Mouse (Mus musculus): ENCODE data around the gene Rrnad1. TPM values are rescaled to one million over a fixed set of nuclear protein-coding genes. Genes with fewer than 3 reads are reported as not detected.

Gene Rrnad1
- polyA plus RNA-seq, 1 experiment from 2014 or later, result 17.9 TPM

DNA sequence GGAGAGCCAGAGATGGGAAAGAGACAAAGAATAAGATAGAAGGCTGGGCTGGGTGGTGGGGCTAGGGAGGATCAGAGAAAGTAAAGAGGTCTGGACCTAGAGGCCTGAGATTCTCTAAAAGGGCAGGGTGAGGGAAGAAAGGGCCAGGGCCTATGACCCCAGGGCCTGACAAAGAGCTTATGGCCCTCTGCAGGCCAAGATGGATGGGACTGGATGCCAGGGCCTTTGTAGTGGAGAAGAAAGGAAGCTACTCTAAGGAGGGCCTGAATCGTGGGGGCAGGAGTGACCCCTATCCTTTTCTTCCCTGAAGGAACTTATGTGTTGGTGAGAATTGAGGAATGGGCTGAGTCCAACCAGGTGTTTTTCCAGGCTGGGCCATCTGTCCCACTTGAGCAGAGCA, 27.5 kb upstream of the Rrnad1 start:
- Histone ChIP-seq H3K27me3 (ENCODE audit: control insufficient read depth, insufficient read depth, low read length) (no peaks in the 10 kb centered on the region), H3K9ac (ENCODE audit: low read depth, low read length) (no peak overlapping the region), H3K4me1 (replicated peaks; ENCODE audit: control insufficient read depth, insufficient read depth, low read length) (peaks cover 17% of the 10 kb centered on the region), H3K9me3 (ENCODE audit: control insufficient read depth, low read length) (no peaks in the 10 kb centered on the region), H3K4me3 (ENCODE audit: low read depth, low read length) (no peak overlapping the region), H3K27ac (ENCODE audit: low read depth, low read length) (peak overlapping the region; percentile 43; the same call in 1 of the 2 replicates), H3K36me3 (ENCODE audit: control insufficient read depth, insufficient read depth, low read length) (no peaks in the 10 kb centered on the region), H3K4me2 (replicated peaks; ENCODE audit: low read depth, low read length) (no peak overlapping the region)
- ATAC-seq (ENCODE audit: low FRiP score) (no peak), DNase-seq (ENCODE audit: low spot score) (no peak)
- WGBS, result 0% methylated on average over 1 of the region's 1 CpGs

DNA sequence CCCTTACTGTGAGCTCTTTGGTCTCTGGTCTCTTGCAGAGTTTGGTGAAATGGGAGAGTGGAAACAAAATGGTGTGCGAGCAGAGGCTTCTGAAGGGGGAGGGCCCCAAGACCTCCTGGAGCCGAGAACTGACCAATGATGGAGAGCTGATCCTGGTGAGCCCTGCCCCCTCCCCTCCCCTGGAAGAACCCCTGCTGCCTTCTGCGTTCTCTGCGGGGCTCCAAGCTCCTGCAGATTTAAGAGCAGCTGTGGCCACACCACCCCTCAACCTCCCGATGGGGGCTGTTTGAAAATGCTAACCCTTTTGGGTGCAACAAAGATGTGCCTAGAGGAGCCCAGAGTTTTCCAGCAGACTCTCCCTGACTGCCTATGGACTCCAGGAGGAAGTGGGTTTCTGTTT, 21.9 kb upstream of the Rrnad1 start:
- DNase-seq (ENCODE audit: low spot score) (peak; percentile 60), ATAC-seq (ENCODE audit: low FRiP score) (peak; percentile 21; the same call in 1 of the 2 replicates)
- no peaks in the 10 kb centered on the region for H3K27me3 ChIP-seq (ENCODE audit: control insufficient read depth, insufficient read depth, low read length)
- H3K4me1 ChIP-seq (replicated peaks; ENCODE audit: control insufficient read depth, insufficient read depth, low read length), result peaks cover 18% of the 10 kb centered on the region; the same call in 1 of the 2 replicates
- 5% methylated on average over 5 of the region's 5 CpGs for WGBS
- peak overlapping the region; percentile 86 for H3K4me2 ChIP-seq (replicated peaks; ENCODE audit: low read depth, low read length)
- no peaks in the 10 kb centered on the region for H3K9me3 ChIP-seq (ENCODE audit: control insufficient read depth, low read length)
- peak overlapping the region; percentile 75 for H3K27ac ChIP-seq (ENCODE audit: low read depth, low read length)
- H3K36me3 ChIP-seq (ENCODE audit: control insufficient read depth, insufficient read depth, low read length), result no peaks in the 10 kb centered on the region
- H3K9ac ChIP-seq (ENCODE audit: low read depth, low read length), result peak overlapping the region; percentile 28
- peak overlapping the region; percentile 23 for H3K4me3 ChIP-seq (ENCODE audit: low read depth, low read length)

GRCm38 (mm10) chr3:87951946-87952345, 21.4 kb upstream of the Rrnad1 start:
- Histone ChIP-seq H3K4me2 (replicated peaks; ENCODE audit: low read depth, low read length) (peak overlapping the region; percentile 86), H3K4me3 (ENCODE audit: low read depth, low read length) (peak overlapping the region; percentile 23), H3K9me3 (ENCODE audit: control insufficient read depth, low read length) (no peaks in the 10 kb centered on the region), H3K4me1 (replicated peaks; ENCODE audit: control insufficient read depth, insufficient read depth, low read length) (peaks cover 23% of the 10 kb centered on the region), H3K27me3 (ENCODE audit: control insufficient read depth, insufficient read depth, low read length) (no peaks in the 10 kb centered on the region), H3K36me3 (ENCODE audit: control insufficient read depth, insufficient read depth, low read length) (no peaks in the 10 kb centered on the region), H3K9ac (ENCODE audit: low read depth, low read length) (peak overlapping the region; percentile 25; the same call in 1 of the 2 replicates), H3K27ac (ENCODE audit: low read depth, low read length) (peak overlapping the region; percentile 75)
- 5% methylated on average over 12 of the region's 12 CpGs for WGBS
- DNase-seq (ENCODE audit: low spot score) (no peak), ATAC-seq (ENCODE audit: low FRiP score) (no peak)

- no peak for ATAC-seq (ENCODE audit: low FRiP score)
- Histone ChIP-seq H3K4me1 (replicated peaks; ENCODE audit: control insufficient read depth, insufficient read depth, low read length) (peaks cover 41% of the 10 kb centered on the region), H3K4me2 (replicated peaks; ENCODE audit: low read depth, low read length) (peak overlapping the region; percentile 86), H3K27me3 (ENCODE audit: control insufficient read depth, insufficient read depth, low read length) (no peaks in the 10 kb centered on the region), H3K27ac (ENCODE audit: low read depth, low read length) (peak overlapping the region; percentile 91), H3K36me3 (ENCODE audit: control insufficient read depth, insufficient read depth, low read length) (no peaks in the 10 kb centered on the region), H3K9me3 (ENCODE audit: control insufficient read depth, low read length) (no peaks in the 10 kb centered on the region), H3K4me3 (ENCODE audit: low read depth, low read length) (peak overlapping the region; percentile 57), H3K9ac (ENCODE audit: low read depth, low read length) (peak overlapping the region; percentile 73)
- DNase-seq (ENCODE audit: low spot score), result peak; percentile 64
- WGBS, result under 1% methylated on average over 13 of the region's 13 CpGs
Measured at GRCm38 (mm10) chr3:87949955-87950515, 19.5 kb upstream of the Rrnad1 start.

- Histone ChIP-seq H3K36me3 (ENCODE audit: control insufficient read depth, insufficient read depth, low read length) (no peaks in the 10 kb centered on the region), H3K4me2 (replicated peaks; ENCODE audit: low read depth, low read length) (peak overlapping the region; percentile 86), H3K9me3 (ENCODE audit: control insufficient read depth, low read length) (no peaks in the 10 kb centered on the region), H3K4me3 (ENCODE audit: low read depth, low read length) (peak overlapping the region; percentile 57), H3K27me3 (ENCODE audit: control insufficient read depth, insufficient read depth, low read length) (no peaks in the 10 kb centered on the region), H3K27ac (ENCODE audit: low read depth, low read length) (peak overlapping the region; percentile 91), H3K4me1 (replicated peaks; ENCODE audit: control insufficient read depth, insufficient read depth, low read length) (peaks cover 44% of the 10 kb centered on the region), H3K9ac (ENCODE audit: low read depth, low read length) (peak overlapping the region; percentile 73)
- peak; percentile 62 for DNase-seq (ENCODE audit: low spot score)
- no peak for ATAC-seq (ENCODE audit: low FRiP score)
- 1% methylated on average over 16 of the region's 16 CpGs for WGBS
Measured at GRCm38 (mm10) chr3:87949266-87949954, 18.9 kb upstream of the Rrnad1 start.

DNA sequence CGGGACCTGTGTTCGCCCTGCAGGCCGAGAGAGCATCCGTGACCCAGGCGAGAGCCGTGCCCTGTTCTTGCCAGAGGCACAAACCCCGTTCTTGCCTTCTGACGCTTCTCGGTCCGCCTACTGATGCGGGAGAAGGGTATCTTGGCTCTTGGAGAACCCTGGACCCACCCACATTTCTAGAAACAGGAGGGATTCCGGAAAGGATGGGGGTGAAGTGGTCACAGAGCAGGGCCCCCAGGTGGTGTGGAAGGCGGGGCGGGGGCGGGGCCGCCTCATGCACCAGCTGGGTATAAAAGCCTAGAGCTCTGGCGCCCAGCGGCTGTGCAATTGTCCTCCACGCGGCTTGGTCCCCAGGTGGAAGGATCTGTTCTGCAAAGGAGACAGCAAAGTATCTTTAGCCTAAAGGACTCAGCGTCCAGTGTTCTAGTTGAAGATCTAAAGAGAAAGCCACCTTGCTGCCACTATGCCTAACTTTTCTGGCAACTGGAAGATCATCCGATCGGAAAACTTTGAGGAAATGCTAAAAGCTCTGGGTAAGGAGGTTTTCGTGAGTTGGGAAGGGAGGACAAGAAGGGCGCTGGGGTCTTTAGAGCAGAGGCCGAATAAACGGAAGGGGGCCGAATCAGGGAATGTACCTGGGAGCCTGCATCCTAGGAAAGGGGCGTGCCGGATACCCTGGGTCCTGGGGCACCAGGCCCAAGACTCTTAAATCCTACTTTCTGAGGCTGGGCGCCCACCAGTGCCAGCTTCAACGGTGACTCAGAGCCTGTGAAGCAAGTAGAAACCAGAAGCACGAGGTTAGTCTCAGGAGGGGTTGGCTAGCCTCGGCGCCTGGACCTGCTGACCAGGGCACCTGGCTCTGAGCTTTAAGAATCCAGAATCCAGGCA, 18.1 kb upstream of the Rrnad1 start, which contains the start of gene Crabp2:
Gene Crabp2 (plus strand): TSS at position 289 of the 888 bp plus-strand sequence.
- H3K27me3 ChIP-seq (ENCODE audit: control insufficient read depth, insufficient read depth, low read length), result no peaks in the 10 kb centered on the region
- peak; percentile 83 for DNase-seq (ENCODE audit: low spot score)
- no peaks in the 10 kb centered on the region for H3K36me3 ChIP-seq (ENCODE audit: control insufficient read depth, insufficient read depth, low read length)
- no peaks in the 10 kb centered on the region for H3K9me3 ChIP-seq (ENCODE audit: control insufficient read depth, low read length)
- peak within 1 kb of the TSS; percentile 86 for H3K4me2 ChIP-seq (replicated peaks; ENCODE audit: low read depth, low read length)
- H3K9ac ChIP-seq (ENCODE audit: low read depth, low read length), result peak within 1 kb of the TSS; percentile 73
- H3K4me3 ChIP-seq (ENCODE audit: low read depth, low read length), result peak within 1 kb of the TSS; percentile 57
- ATAC-seq (ENCODE audit: low FRiP score), result peak; percentile 13
- H3K4me1 ChIP-seq (replicated peaks; ENCODE audit: control insufficient read depth, insufficient read depth, low read length), result peaks cover 44% of the 10 kb centered on the region
- H3K27ac ChIP-seq (ENCODE audit: low read depth, low read length), result peak within 1 kb of the TSS; percentile 91
- under 1% methylated on average over 33 of the region's 35 CpGs for WGBS

DNA sequence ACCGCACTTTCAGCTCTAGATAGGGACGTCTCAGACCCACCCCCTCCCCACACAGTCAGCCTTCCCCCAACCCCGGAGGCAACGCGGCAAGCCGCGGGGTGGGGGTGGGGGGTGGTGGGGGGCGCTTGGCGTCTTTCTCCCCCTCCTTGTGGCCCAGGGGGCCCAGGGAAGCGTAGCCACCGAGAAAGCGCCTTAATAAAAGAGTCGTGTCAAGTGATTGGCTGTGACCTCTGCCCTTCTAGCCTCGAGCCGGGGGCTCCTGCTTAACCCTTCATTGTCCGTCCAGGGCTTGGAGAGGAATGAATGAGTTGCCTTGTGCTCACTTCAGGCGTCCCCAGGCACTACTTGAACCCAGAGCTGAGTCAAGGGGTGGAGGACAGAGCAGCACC, 17.3 kb upstream of the Rrnad1 start:
- DNase-seq (ENCODE audit: low spot score) (peak; percentile 84), ATAC-seq (ENCODE audit: low FRiP score) (peak; percentile 51)
- Histone ChIP-seq H3K36me3 (ENCODE audit: control insufficient read depth, insufficient read depth, low read length) (no peaks in the 10 kb centered on the region), H3K4me1 (replicated peaks; ENCODE audit: control insufficient read depth, insufficient read depth, low read length) (peaks cover 40% of the 10 kb centered on the region), H3K4me3 (ENCODE audit: low read depth, low read length) (peak overlapping the region; percentile 57), H3K4me2 (replicated peaks; ENCODE audit: low read depth, low read length) (peak overlapping the region; percentile 86), H3K27me3 (ENCODE audit: control insufficient read depth, insufficient read depth, low read length) (no peaks in the 10 kb centered on the region), H3K9me3 (ENCODE audit: control insufficient read depth, low read length) (no peaks in the 10 kb centered on the region), H3K27ac (ENCODE audit: low read depth, low read length) (peak overlapping the region; percentile 91), H3K9ac (ENCODE audit: low read depth, low read length) (peak overlapping the region; percentile 73)
- 1% methylated on average over 17 of the region's 17 CpGs for WGBS

GRCm38 (mm10) chr3:87947056-87947810, 16.7 kb upstream of the Rrnad1 start:
- peak; percentile 64 for DNase-seq (ENCODE audit: low spot score)
- WGBS, result 2% methylated on average over 26 of the region's 26 CpGs
- H3K27me3 ChIP-seq (ENCODE audit: control insufficient read depth, insufficient read depth, low read length), result no peaks in the 10 kb centered on the region
- peaks cover 35% of the 10 kb centered on the region for H3K4me1 ChIP-seq (replicated peaks; ENCODE audit: control insufficient read depth, insufficient read depth, low read length)
- ATAC-seq (ENCODE audit: low FRiP score), result peak; percentile 17; the same call in 1 of the 2 replicates
- H3K4me2 ChIP-seq (replicated peaks; ENCODE audit: low read depth, low read length), result peak overlapping the region; percentile 86
- peak overlapping the region; percentile 91 for H3K27ac ChIP-seq (ENCODE audit: low read depth, low read length)
- no peaks in the 10 kb centered on the region for H3K36me3 ChIP-seq (ENCODE audit: control insufficient read depth, insufficient read depth, low read length)
- H3K9me3 ChIP-seq (ENCODE audit: control insufficient read depth, low read length), result no peaks in the 10 kb centered on the region
- H3K4me3 ChIP-seq (ENCODE audit: low read depth, low read length), result peak overlapping the region; percentile 57
- H3K9ac ChIP-seq (ENCODE audit: low read depth, low read length), result peak overlapping the region; percentile 73
